Mouse (Mus musculus) embryonic fibroblast, embryonic 13.5 days (primary cell): Measurements from ENCODE around the gene Appbp2. TPM values are rescaled to one million over a fixed set of nuclear protein-coding genes. Genes with fewer than 3 reads are reported as not detected.

Experiments used
- H3K27ac ChIP-seq: 2 replicates; pipeline ENCODE4 v1.5.1; 2012; ENCODE audit warnings: low read length, control low read depth, inconsistent platforms; ENCODE audit not compliant: insufficient read depth
- H3K4me1 ChIP-seq: 2 replicates; pipeline ENCODE4 v1.6.1; 2011; ENCODE audit warnings: low read length; ENCODE audit not compliant: control insufficient read depth, insufficient read depth
- H3K4me3 ChIP-seq: 2 replicates; pipeline ENCODE4 v1.5.1; 2011; ENCODE audit warnings: mild to moderate bottlenecking, control low read depth, low read length; ENCODE audit not compliant: insufficient read depth
- CTCF ChIP-seq: IDR thresholded peaks from 2 replicates; pipeline ENCODE4 v1.5.1; 2011; ENCODE audit warnings: mild to moderate bottlenecking, control low read depth, low read length, moderate library complexity, borderline replicate concordance; ENCODE audit not compliant: insufficient read depth
- POLR2A ChIP-seq: IDR thresholded peaks from 2 replicates; pipeline ENCODE4 v1.6.1; 2011; ENCODE audit warnings: low read depth, mild to moderate bottlenecking, control low read depth, low read length, moderate library complexity
- polyA plus RNA-seq: library from polyadenylated mRNA; stranded (reverse); fragments of >200 nt; gene quantifications from 2 replicates; pipeline ENCODE4 v1.2.4, GENCODE M21; 2011; ENCODE audit warnings: low read depth; ENCODE audit not compliant: missing spikeins, insufficient read length

The Appbp2 gene
- polyA plus RNA-seq, 1 experiment: 37.1 TPM

DNA sequence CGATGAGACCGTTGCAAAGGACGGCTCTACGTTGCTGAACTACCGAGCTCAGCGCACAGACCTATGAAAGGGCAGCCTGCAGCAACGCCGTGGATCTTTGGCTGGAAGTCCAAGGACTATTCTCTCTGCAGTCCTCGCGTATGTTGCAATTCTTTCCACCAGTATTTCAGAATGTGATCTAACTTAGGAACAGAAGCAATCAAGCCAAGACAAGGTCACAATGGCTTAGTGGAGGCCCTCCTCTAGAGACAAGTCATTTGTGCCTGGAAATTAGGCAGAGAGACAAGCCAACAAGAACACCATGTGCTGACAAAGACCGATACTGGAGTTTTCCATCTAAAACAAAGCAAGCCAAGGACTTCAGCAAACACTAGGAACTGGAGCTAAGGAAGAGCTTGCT lies 24.0 kb upstream of the Appbp2 start:
- TF ChIP-seq POLR2A (no peak), CTCF (no peak)
- Histone ChIP-seq H3K4me1 (no peaks in the 10 kb centered on the region), H3K27ac (no peak overlapping the region), H3K4me3 (no peak overlapping the region)

DNA sequence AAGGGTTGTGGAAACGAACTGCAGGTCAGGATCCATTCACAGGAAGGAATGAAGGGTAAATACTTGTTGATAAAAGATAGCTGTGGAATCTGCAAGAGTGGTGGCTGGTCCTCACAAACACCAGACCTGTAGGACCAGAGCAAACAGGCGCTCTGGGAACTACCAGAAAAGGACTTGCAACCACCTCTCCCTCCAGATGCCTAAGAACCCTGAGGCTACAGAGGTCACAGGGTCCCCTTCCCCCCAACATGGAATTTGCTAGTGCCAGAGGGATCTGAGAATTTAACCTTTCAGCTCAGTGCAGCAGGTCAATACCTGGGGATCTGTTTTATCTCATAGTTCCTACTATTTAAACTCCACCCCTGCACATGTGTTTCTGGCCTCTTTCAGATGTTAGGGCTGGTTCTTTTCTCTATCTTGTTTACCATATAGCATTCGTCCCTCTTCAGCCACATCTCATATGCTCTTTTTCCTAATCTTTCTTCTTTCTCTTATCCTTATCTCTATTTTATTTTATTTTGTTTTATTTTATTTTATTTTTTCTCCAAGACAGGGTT lies 20.6 kb upstream of the Appbp2 start:
- no peak overlapping the region for H3K27ac ChIP-seq
- H3K4me3 ChIP-seq: no peak overlapping the region
- H3K4me1 ChIP-seq: no peaks in the 10 kb centered on the region
- TF ChIP-seq CTCF (no peak), POLR2A (no peak)

DNA sequence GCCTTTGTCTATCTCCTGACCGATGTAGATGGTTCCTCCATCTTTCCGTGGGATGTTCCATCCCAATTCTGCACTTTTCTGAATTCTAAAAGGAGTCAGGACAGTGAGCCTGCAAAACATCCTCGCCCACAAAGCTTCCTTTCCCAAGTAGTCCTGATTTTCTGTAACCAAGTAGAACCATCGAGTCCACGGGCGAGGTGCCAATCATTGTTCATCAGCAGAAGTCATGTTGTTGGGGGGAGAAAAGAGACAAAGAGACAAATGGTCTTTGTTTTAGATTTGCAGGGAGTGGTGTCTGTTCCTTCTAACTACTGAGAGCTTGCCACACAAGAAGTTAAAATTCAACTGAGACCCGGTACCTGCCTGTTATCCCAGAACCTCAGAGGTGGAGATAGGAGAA lies 18.7 kb upstream of the Appbp2 start:
- H3K27ac ChIP-seq: no peak overlapping the region
- no peaks in the 10 kb centered on the region for H3K4me1 ChIP-seq
- no peak overlapping the region for H3K4me3 ChIP-seq
- TF ChIP-seq POLR2A (no peak), CTCF (no peak)

DNA sequence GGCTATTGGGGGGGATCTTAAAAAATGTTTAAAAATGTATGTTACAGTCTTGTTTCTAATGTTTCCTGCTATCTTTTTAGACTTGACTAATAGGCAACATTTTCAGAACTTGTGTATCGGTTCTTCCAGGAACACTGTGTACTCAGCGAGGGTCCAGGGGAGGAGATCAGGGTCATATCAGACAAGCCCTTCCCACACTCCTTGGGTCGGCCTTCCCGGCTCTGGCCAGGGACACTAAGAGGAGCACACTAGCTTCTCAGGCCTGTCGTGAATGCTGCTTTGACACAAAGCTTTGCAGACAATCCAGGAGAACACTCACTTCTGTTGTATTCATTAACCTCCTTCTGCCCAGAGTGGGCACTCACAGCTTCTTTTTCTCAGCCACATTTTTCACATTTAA lies 18.1 kb upstream of the Appbp2 start:
- no peak for TF ChIP-seq CTCF
- TF ChIP-seq POLR2A: no peak
- H3K4me3 ChIP-seq: no peak overlapping the region

DNA sequence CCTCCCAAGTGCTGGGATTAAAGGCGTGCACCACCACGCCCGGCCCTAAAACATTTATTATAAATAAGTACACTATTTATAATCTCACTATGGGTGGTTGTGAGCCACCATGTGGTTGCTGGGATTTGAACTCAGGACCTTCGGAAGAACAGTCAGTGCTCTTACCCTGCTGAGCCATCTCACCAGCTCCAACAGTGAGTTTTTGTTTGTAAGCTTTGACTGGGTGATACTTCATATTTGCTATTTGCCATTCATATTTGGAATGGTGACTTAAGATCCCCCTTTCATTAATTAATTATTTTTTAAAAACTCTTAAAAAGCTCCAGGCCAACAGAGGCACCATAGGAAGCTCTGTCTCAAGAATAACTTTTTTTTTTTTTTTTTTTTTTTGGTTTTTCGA lies 17.0 kb upstream of the Appbp2 start:
- no peak overlapping the region for H3K27ac ChIP-seq
- TF ChIP-seq POLR2A (no peak), CTCF (no peak)
- no peak overlapping the region for H3K4me3 ChIP-seq
- no peaks in the 10 kb centered on the region for H3K4me1 ChIP-seq

More for the DNA sequence above, 18.1 kb upstream of the Appbp2 start:
- Histone ChIP-seq H3K27ac (no peak overlapping the region), H3K4me1 (no peaks in the 10 kb centered on the region)

GRCm38 (mm10) chr11:85250467-85250866 lies 15.5 kb upstream of the Appbp2 start:
- no peak for TF ChIP-seq CTCF
- TF ChIP-seq POLR2A: no peak
- Histone ChIP-seq H3K27ac (no peak overlapping the region), H3K4me3 (no peak overlapping the region), H3K4me1 (no peaks in the 10 kb centered on the region)

GRCm38 (mm10) chr11:85249338-85249737 lies 14.4 kb upstream of the Appbp2 start:
- no peak for TF ChIP-seq CTCF
- TF ChIP-seq POLR2A: no peak
- Histone ChIP-seq H3K4me1 (no peaks in the 10 kb centered on the region), H3K27ac (no peak overlapping the region), H3K4me3 (no peak overlapping the region)

DNA sequence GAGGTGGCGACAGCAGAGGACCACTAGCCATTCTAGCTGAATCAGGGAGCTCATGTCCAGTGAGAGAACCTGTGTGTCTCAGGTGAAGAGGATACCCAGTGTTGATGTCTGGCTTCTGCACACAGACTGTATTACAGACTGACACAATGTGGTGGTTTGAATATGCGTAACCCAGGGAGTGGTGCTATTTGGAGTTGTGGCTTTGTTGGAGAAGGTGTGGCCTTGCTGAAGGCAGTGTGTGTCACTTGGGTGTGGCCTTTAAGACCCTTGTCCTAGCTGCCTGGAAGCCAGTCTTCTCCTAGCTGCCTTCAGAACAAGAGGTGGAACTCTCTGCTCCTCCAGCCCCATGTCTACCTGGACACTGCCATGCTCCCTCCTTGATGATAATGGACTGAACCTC lies 13.2 kb upstream of the Appbp2 start:
- TF ChIP-seq POLR2A: no peak
- no peak for TF ChIP-seq CTCF
- Histone ChIP-seq H3K27ac (no peak overlapping the region), H3K4me3 (no peak overlapping the region), H3K4me1 (no peaks in the 10 kb centered on the region)

DNA sequence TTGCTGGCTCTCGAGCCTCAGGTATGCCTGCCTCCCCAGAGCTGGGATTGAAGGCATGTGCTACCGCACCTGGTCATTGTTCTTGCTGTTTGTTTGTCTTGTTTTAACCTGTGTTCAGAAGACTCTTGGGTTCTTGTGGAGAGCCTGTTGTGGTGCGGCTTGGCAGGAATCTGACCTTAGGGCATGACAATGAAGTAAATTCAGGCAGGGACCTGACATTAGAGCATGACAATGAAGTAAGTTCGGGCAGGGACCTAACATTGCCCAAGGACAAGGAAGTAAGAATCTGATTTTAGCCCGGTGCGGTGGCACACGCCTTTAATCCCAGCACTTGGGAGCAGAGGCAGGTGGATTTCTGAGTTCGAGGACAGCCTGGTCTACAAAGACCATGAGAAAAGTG lies 6.3 kb upstream of the Appbp2 start:
- no peaks in the 10 kb centered on the region for H3K4me1 ChIP-seq
- TF ChIP-seq POLR2A: no peak
- no peak for TF ChIP-seq CTCF
- H3K4me3 ChIP-seq: no peak overlapping the region
- no peak overlapping the region for H3K27ac ChIP-seq

- TF ChIP-seq POLR2A: no peak
- TF ChIP-seq CTCF: no peak
- Histone ChIP-seq H3K4me1 (no peaks in the 10 kb centered on the region), H3K27ac (no peak overlapping the region), H3K4me3 (no peak overlapping the region)
These were observed 5.3 kb upstream of the Appbp2 start for GRCm38 (mm10) chr11:85240211-85240610.

GRCm38 (mm10) chr11:85234363-85234989 lies 454 bp downstream of the Appbp2 start:
- Histone ChIP-seq H3K27ac (peak overlapping the region; percentile 90), H3K4me1 (no peaks in the 10 kb centered on the region), H3K4me3 (peak overlapping the region; percentile 98)
- TF ChIP-seq POLR2A: no peak; the same call in 1 of the 2 replicates
- no peak for TF ChIP-seq CTCF

- Histone ChIP-seq H3K4me3 (peak overlapping the region; percentile 98), H3K4me1 (no peaks in the 10 kb centered on the region), H3K27ac (peak overlapping the region; percentile 90; the same call in 1 of the 2 replicates)
- no peak for TF ChIP-seq POLR2A
- no peak for TF ChIP-seq CTCF
These were observed 1.2 kb downstream of the Appbp2 start for GRCm38 (mm10) chr11:85233676-85234210.
